Mouse (Mus musculus): ENCODE data around the gene Rassf4.
"Not testable (repeated sequence)": the region's sequence is repeated elsewhere in the genome, so short reads cannot be mapped to it uniquely, and the experiment has no call there.

The Rassf4 gene

GRCm38 (mm10) chr6:116636581-116637235 is 37.0 kb downstream of the Rassf4 start:
- no peak for DNase-seq (ENCODE audit: low spot score in 2 of 2)

- no peak for DNase-seq (ENCODE audit: low spot score in 2 of 2)
Measured at GRCm38 (mm10) chr6:116635251-116636180, 38.2 kb downstream of the Rassf4 start.

GRCm38 (mm10) chr6:116633741-116634695 is 39.7 kb downstream of the Rassf4 start:
- DNase-seq (ENCODE audit: low spot score in 2 of 2): no peak

- DNase-seq (ENCODE audit: low spot score in 2 of 2): peak; percentile 70 to 74
Measured at GRCm38 (mm10) chr6:116632129-116632528, 41.6 kb downstream of the Rassf4 start.

- no peak for DNase-seq (ENCODE audit: low spot score in 2 of 2)
Measured at GRCm38 (mm10) chr6:116629766-116630165, 44.0 kb downstream of the Rassf4 start.

- peak; percentile 53 to 60 for DNase-seq (ENCODE audit: low spot score in 2 of 2)
Measured at GRCm38 (mm10) chr6:116628539-116629171, 45.1 kb downstream of the Rassf4 start, which contains the start of gene Zfp422. Gene Zfp422 (minus strand): TSS chr6:116628999.

- no peak for DNase-seq (ENCODE audit: low spot score in 2 of 2)
Measured at GRCm38 (mm10) chr6:116628095-116628494, 45.7 kb downstream of the Rassf4 start.

GRCm38 (mm10) chr6:116626417-116626816 is 47.3 kb downstream of the Rassf4 start:
- DNase-seq (ENCODE audit: low spot score in 2 of 2): not testable (repeated sequence)

GRCm38 (mm10) chr6:116621318-116622023 is 52.3 kb downstream of the Rassf4 start:
- DNase-seq (ENCODE audit: low spot score in 2 of 2): no peak

- DNase-seq (ENCODE audit: low spot score in 2 of 2): no peak
Measured at GRCm38 (mm10) chr6:116618073-116618472, 55.7 kb downstream of the Rassf4 start.

- DNase-seq (ENCODE audit: low spot score in 2 of 2): no peak
Measured at GRCm38 (mm10) chr6:116615719-116616118, 58.0 kb downstream of the Rassf4 start.

GRCm38 (mm10) chr6:116607230-116607629 is 66.5 kb downstream of the Rassf4 start:
- no peak for DNase-seq (ENCODE audit: low spot score in 2 of 2)

- not testable (repeated sequence) for DNase-seq (ENCODE audit: low spot score in 2 of 2)
Measured at GRCm38 (mm10) chr6:116600969-116601368, 72.8 kb downstream of the Rassf4 start.

GRCm38 (mm10) chr6:116584095-116584494 is 89.7 kb downstream of the Rassf4 start, which contains the start of gene Olfr215:
Gene Olfr215 (minus strand): TSS chr6:116584195.
- no peak for DNase-seq (ENCODE audit: low spot score in 2 of 2)

Data from natural killer cell, adult 2 months (primary cell).